Mouse (Mus musculus) intestine, embryonic 14.5 days (tissue): ENCODE data around the gene Fam3a. TPM values are rescaled to one million over a fixed set of nuclear protein-coding genes. Genes with fewer than 3 reads are reported as not detected.

ENCODE experiments used
- ATAC-seq: fragments of 200-750 bp; cut with Nextera tagmentation; replicated peaks from 2 replicates; pipeline ENCODE4 v1.8.0; 2017; ENCODE audit warnings: low read depth, moderate number of reproducible peaks, moderate TSS enrichment, moderate library complexity; ENCODE audit not compliant: low FRiP score, low TSS enrichment
- DNase-seq: peaks from one replicate; pipeline ENCODE4 v3.0.0-alpha.2; 2018; ENCODE audit warnings: low spot score
- H3K27ac ChIP-seq: fragments of 300-500 bp; sonication (generic); 2 replicates; pipeline ENCODE4 v1.5.1; 2014; ENCODE audit warnings: low read depth, mild to moderate bottlenecking, control low read depth
- H3K27me3 ChIP-seq: fragments of 300-500 bp; sonication (generic); replicated peaks from 2 replicates; pipeline ENCODE4 v1.6.1; 2014; ENCODE audit warnings: low read length, control low read depth; ENCODE audit not compliant: control insufficient read depth, insufficient read depth
- H3K36me3 ChIP-seq: fragments of 300-500 bp; sonication (generic); 2 replicates; pipeline ENCODE4 v1.6.1; 2014; ENCODE audit warnings: low read length, control low read depth; ENCODE audit not compliant: control insufficient read depth, insufficient read depth
- H3K4me1 ChIP-seq: fragments of 300-500 bp; sonication (generic); replicated peaks from 2 replicates; pipeline ENCODE4 v1.6.1; 2014; ENCODE audit warnings: low read length, control low read depth, mixed read lengths; ENCODE audit not compliant: control insufficient read depth, insufficient read depth
- H3K4me2 ChIP-seq: fragments of 300-500 bp; sonication (generic); 2 replicates; pipeline ENCODE4 v1.6.1; 2014; ENCODE audit warnings: low read length
- H3K4me3 ChIP-seq: fragments of 300-500 bp; sonication (generic); 2 replicates; pipeline ENCODE4 v1.5.1; 2014; ENCODE audit warnings: low read depth, low read length, control low read depth, mixed read lengths
- H3K9ac ChIP-seq: fragments of 300-500 bp; sonication (generic); 2 replicates; pipeline ENCODE4 v1.6.1; 2014; ENCODE audit warnings: mild to moderate bottlenecking, low read length
- H3K9me3 ChIP-seq: fragments of 300-500 bp; sonication (generic); 2 replicates; pipeline ENCODE4 v1.6.1; 2016; ENCODE audit warnings: low read length, control low read depth; ENCODE audit not compliant: control insufficient read depth
- WGBS: fragments of 180-500 bp; shearing (Covaris S2); extraction: QIAGEN DNeasy Blood & Tissue Kit; methylation state at CpG from one replicate; pipeline ENCODE4 v1.1.7; 2014; 5-methylcytosine and 5-hydroxymethylcytosine counted together
- polyA plus RNA-seq: library from polyadenylated mRNA; unstranded; fragments of >200 nt; fragmentation: Nextera tagmentation; extraction: Ambion mirVana; gene quantifications from 2 replicates; pipeline ENCODE4 v1.2.1, GENCODE M21; 2014

Gene Fam3a
- polyA plus RNA-seq, 1 experiment from 2014 or later, result 36.7 TPM

- no peaks in the 10 kb centered on the region for H3K9me3 ChIP-seq
- ATAC-seq (peak; percentile 76), DNase-seq (peak; percentile 60)
- no peak overlapping the region for H3K9ac ChIP-seq
- no peak overlapping the region for H3K4me2 ChIP-seq
- H3K36me3 ChIP-seq, result 0 out of 2 replicates have a peak, but pooled peaks cover 3% of the 10 kb centered on the region
- H3K27me3 ChIP-seq, result no peaks in the 10 kb centered on the region
- H3K4me3 ChIP-seq, result no peak overlapping the region
- H3K4me1 ChIP-seq, result no peaks in the 10 kb centered on the region
- H3K27ac ChIP-seq, result no peak overlapping the region
Observed at GRCm38 (mm10) chrX:74413377-74413776, 20.3 kb upstream of the Fam3a start.

GRCm38 (mm10) chrX:74408340-74408739 is 15.3 kb upstream of the Fam3a start:
- no peaks in the 10 kb centered on the region for H3K9me3 ChIP-seq
- no peak overlapping the region for H3K27ac ChIP-seq
- H3K4me3 ChIP-seq, result no peak overlapping the region
- no peak overlapping the region for H3K4me2 ChIP-seq
- no peak for ATAC-seq
- no peak overlapping the region for H3K9ac ChIP-seq
- H3K27me3 ChIP-seq, result no peaks in the 10 kb centered on the region
- no peaks in the 10 kb centered on the region for H3K36me3 ChIP-seq
- H3K4me1 ChIP-seq, result no peaks in the 10 kb centered on the region
- DNase-seq, result no peak
- WGBS, result 66% methylated on average over 2 of the region's 2 CpGs

GRCm38 (mm10) chrX:74400136-74400535 is 7.1 kb upstream of the Fam3a start:
- no peak overlapping the region for H3K9ac ChIP-seq
- no peak overlapping the region for H3K4me3 ChIP-seq
- H3K4me2 ChIP-seq, result no peak overlapping the region
- no peaks in the 10 kb centered on the region for H3K9me3 ChIP-seq
- 87% methylated on average over 3 of the region's 3 CpGs for WGBS
- H3K27ac ChIP-seq, result no peak overlapping the region
- no peaks in the 10 kb centered on the region for H3K27me3 ChIP-seq
- no peaks in the 10 kb centered on the region for H3K36me3 ChIP-seq
- no peak for ATAC-seq
- H3K4me1 ChIP-seq, result no peaks in the 10 kb centered on the region
- DNase-seq, result no peak

GRCm38 (mm10) chrX:74388153-74388552 is 4.9 kb downstream of the Fam3a start:
- no peak overlapping the region for H3K9ac ChIP-seq
- no peaks in the 10 kb centered on the region for H3K9me3 ChIP-seq

GRCm38 (mm10) chrX:74384451-74384850 is 8.6 kb downstream of the Fam3a start:
- Histone ChIP-seq H3K4me3 (no peak overlapping the region), H3K27ac (no peak overlapping the region), H3K9me3 (no peaks in the 10 kb centered on the region), H3K4me2 (no peak overlapping the region), H3K27me3 (no peaks in the 10 kb centered on the region), H3K9ac (no peak overlapping the region), H3K36me3 (peaks cover 22% of the 10 kb centered on the region), H3K4me1 (no peaks in the 10 kb centered on the region)
- 83% methylated on average over 2 of the region's 2 CpGs for whole genome bisulfite sequencing
- no peak for DNase-seq
- no peak for ATAC-seq

More at GRCm38 (mm10) chrX:74388153-74388552, 4.9 kb downstream of the Fam3a start:
- Histone ChIP-seq H3K4me2 (no peak overlapping the region), H3K4me3 (no peak overlapping the region), H3K4me1 (no peaks in the 10 kb centered on the region), H3K36me3 (peaks cover 22% of the 10 kb centered on the region), H3K27ac (no peak overlapping the region), H3K27me3 (no peaks in the 10 kb centered on the region)
- ATAC-seq, result no peak
- DNase-seq, result no peak

- 17% methylated on average over 32 of the region's 32 CpGs for WGBS
Observed at GRCm38 (mm10) chrX:74372888-74373549, 20.1 kb downstream of the Fam3a start, which contains the start of the genes Ubl4a and Slc10a3. Gene Ubl4a (minus strand): TSS chrX:74373218. Gene Slc10a3 (minus strand): TSS chrX:74373349.

GRCm38 (mm10) chrX:74368209-74368909 is 24.7 kb downstream of the Fam3a start:
- ATAC-seq, result peak; percentile 85
- peak; percentile 75 for DNase-seq
- peak overlapping the region; percentile 54 for H3K4me3 ChIP-seq
- no peaks in the 10 kb centered on the region for H3K9me3 ChIP-seq
- peak overlapping the region; percentile 59 for H3K4me2 ChIP-seq
- peaks cover 14% of the 10 kb centered on the region for H3K36me3 ChIP-seq
- peak overlapping the region; percentile 65 for H3K9ac ChIP-seq
- WGBS, result 18% methylated on average over 41 of the region's 49 CpGs
- H3K4me1 ChIP-seq, result no peaks in the 10 kb centered on the region; the same call in 1 of the 2 replicates
- H3K27ac ChIP-seq, result peak overlapping the region; percentile 65; the same call in 1 of the 2 replicates
- H3K27me3 ChIP-seq, result no peaks in the 10 kb centered on the region

More at GRCm38 (mm10) chrX:74372888-74373549, 20.1 kb downstream of the Fam3a start, which contains the start of the genes Ubl4a and Slc10a3:
- DNase-seq (peak; percentile 78), ATAC-seq (peak; percentile 87)
- Histone ChIP-seq H3K4me2 (peak within 1 kb of the TSS; percentile 59), H3K9ac (peak within 1 kb of the TSS; percentile 53), H3K36me3 (peaks cover 3% of the 10 kb centered on the region; the same call in 1 of the 2 replicates), H3K27me3 (no peaks in the 10 kb centered on the region), H3K4me1 (no peaks in the 10 kb centered on the region), H3K9me3 (no peaks in the 10 kb centered on the region), H3K27ac (no peak within 1 kb of the TSS), H3K4me3 (peak within 1 kb of the TSS; percentile 41)

GRCm38 (mm10) chrX:74367512-74367911 is 25.6 kb downstream of the Fam3a start:
- 60% methylated on average over 10 of the region's 10 CpGs for WGBS
- no peak for ATAC-seq

More at GRCm38 (mm10) chrX:74367512-74367911, 25.6 kb downstream of the Fam3a start:
- Histone ChIP-seq H3K4me1 (no peaks in the 10 kb centered on the region; the same call in 1 of the 2 replicates), H3K4me3 (peak overlapping the region; percentile 54), H3K36me3 (peaks cover 14% of the 10 kb centered on the region), H3K9ac (peak overlapping the region; percentile 65), H3K9me3 (no peaks in the 10 kb centered on the region), H3K4me2 (peak overlapping the region; percentile 59), H3K27me3 (no peaks in the 10 kb centered on the region), H3K27ac (0 out of 2 replicates have a peak overlapping the region, but pooled peaks have one; percentile 65)
- no peak for DNase-seq
